Mouse (Mus musculus): ENCODE measurements at regions not wholly inside any gene's neighbourhood (a gene's known extent, or its start where the extent isn't known, plus 50 kb on each side); places are given as distances from the start of the nearest gene placed in this dataset.

- no peak for TF ChIP-seq CTCF (IDR thresholded peaks at IDR 0.05 in 2 of 3, conservative IDR thresholded peaks at IDR 0.05 in 1 of 3; ENCODE audit: control insufficient read depth in 1 of 3, insufficient read depth in 1 of 3, low read depth in 2 of 3, low read length in 3 of 3, poor library complexity in 1 of 3, severe bottlenecking in 1 of 3)
- TF ChIP-seq POLR2A (IDR thresholded peaks at IDR 0.05; ENCODE audit: control insufficient read depth in 1 of 2, insufficient read depth in 1 of 2, low read depth in 1 of 2, low read length in 2 of 2, poor library complexity in 1 of 2), result no peak
- TF ChIP-seq EP300 (IDR thresholded peaks at IDR 0.05; ENCODE audit: low read depth in 1 of 2, low read length in 2 of 2), result no peak
- TF ChIP-seq MAX (IDR thresholded peaks at IDR 0.05; ENCODE audit: low read length), result no peak
- TF ChIP-seq MXI1 (IDR thresholded peaks at IDR 0.05; ENCODE audit: low read depth, low read length), result no peak
- no peak for TF ChIP-seq ZMIZ1 (IDR thresholded peaks at IDR 0.05; ENCODE audit: low read depth, low read length)
- TF ChIP-seq USF1 (IDR thresholded peaks at IDR 0.05; ENCODE audit: low read depth, low read length), result no peak
- TF ChIP-seq POLR2AphosphoS5 (IDR thresholded peaks at IDR 0.05; ENCODE audit: borderline replicate concordance, low read depth, low read length), result no peak
- TF ChIP-seq ZNF384 (IDR thresholded peaks at IDR 0.05; ENCODE audit: low read depth, low read length), result no peak
- TF ChIP-seq TCF12 (IDR thresholded peaks at IDR 0.05; ENCODE audit: low read depth, low read length), result no peak
These were observed 243.0 kb downstream of the Kcnrg start for GRCm38 (mm10) chr14:61850244-61850643.

Measured in MEL (cell line).